Mouse (Mus musculus) liver, embryonic 16.5 days (tissue): Measurements from ENCODE around the gene Dnal4. TPM values are rescaled to one million over a fixed set of nuclear protein-coding genes. Genes with fewer than 3 reads are reported as not detected.
A peak's percentile ranks its signal among the peaks of the same experiment; 100 is the strongest.

ENCODE experiments used
- ATAC-seq: fragments of 200-750 bp; cut with Nextera tagmentation; 2 replicates; pipeline ENCODE4 v1.8.0; 2017; ENCODE audit warnings: low read depth, mild to moderate bottlenecking, moderate number of reproducible peaks, moderate library complexity
- H3K27ac ChIP-seq: fragments of 300-500 bp; sonication (generic); 2 replicates; pipeline ENCODE4 v1.5.1; 2014; ENCODE audit warnings: mild to moderate bottlenecking, low read length
- H3K27me3 ChIP-seq: fragments of 300-500 bp; sonication (generic); 2 replicates; pipeline ENCODE4 v1.6.1; 2014; ENCODE audit warnings: low read depth, low read length, mixed read lengths; ENCODE audit not compliant: control insufficient read depth, insufficient read depth
- H3K36me3 ChIP-seq: fragments of 300-500 bp; sonication (generic); 2 replicates; pipeline ENCODE4 v1.6.1; 2014; ENCODE audit warnings: mild to moderate bottlenecking; ENCODE audit not compliant: control insufficient read depth, insufficient read depth
- H3K4me1 ChIP-seq: fragments of 300-500 bp; sonication (generic); 2 replicates; pipeline ENCODE4 v1.6.1; 2014; ENCODE audit warnings: low read depth, low read length, mixed read lengths; ENCODE audit not compliant: control insufficient read depth
- H3K4me2 ChIP-seq: fragments of 300-500 bp; sonication (generic); 2 replicates; pipeline ENCODE4 v1.6.1; 2014; ENCODE audit warnings: low read depth, low read length, mixed read lengths
- H3K4me3 ChIP-seq: fragments of 300-500 bp; sonication (generic); 2 replicates; pipeline ENCODE4 v1.5.1; 2014; ENCODE audit warnings: low read depth, mild to moderate bottlenecking, low read length
- H3K9ac ChIP-seq: fragments of 300-500 bp; sonication (generic); 2 replicates; pipeline ENCODE4 v1.6.1; 2014; ENCODE audit warnings: low read depth, low read length
- H3K9me3 ChIP-seq: fragments of 300-500 bp; sonication (generic); replicated peaks from 2 replicates; pipeline ENCODE4 v1.6.1; 2016; ENCODE audit warnings: low read length; ENCODE audit not compliant: control insufficient read depth
- WGBS: fragments of 180-500 bp; shearing (Covaris S2); extraction: QIAGEN DNeasy Blood & Tissue Kit; methylation state at CpG from one replicate; pipeline ENCODE4 v1.1.7; 2014; ENCODE audit not compliant: insufficient replicate concordance; 5-methylcytosine and 5-hydroxymethylcytosine counted together
- polyA plus RNA-seq: library from polyadenylated mRNA; unstranded; fragments of >200 nt; fragmentation: Nextera tagmentation; extraction: Ambion mirVana; gene quantifications from 2 replicates; pipeline ENCODE4 v1.2.1, GENCODE M21; 2015

Dnal4 gene
- polyA plus RNA-seq, 1 experiment from 2014 or later: 8.3 TPM

DNA sequence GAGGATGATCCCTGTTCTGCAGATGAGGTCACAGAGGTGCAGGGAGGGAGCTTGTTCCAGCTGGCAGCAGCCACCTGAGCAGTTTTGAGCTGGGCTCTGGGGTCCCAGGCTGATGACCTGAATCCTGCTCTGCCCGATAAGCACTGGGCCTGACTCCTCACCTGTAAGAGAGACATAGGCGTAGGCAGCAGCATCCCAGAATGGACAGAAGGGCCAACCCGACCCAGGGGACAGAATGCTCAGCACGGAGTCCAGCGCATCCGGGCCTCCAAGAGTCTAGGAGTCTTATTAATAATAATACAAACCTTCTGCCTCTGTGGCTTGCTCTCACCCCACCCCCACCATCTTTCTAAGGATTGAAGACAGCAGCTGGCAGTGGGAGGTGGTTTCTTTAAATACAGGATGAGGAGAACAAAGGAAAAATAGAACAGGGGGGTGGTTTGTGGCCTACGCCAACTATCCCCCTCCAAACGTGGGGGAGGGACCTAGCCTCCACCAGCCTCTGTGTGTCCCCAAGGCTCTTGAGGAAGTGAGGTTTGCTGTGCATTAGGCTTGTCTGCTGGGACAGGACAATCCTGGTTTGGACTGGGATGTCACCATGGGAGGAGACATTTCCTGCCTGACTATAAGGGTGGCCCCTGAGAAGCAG lies 21.5 kb downstream of the Dnal4 start:
- Histone ChIP-seq H3K9me3 (no peaks in the 10 kb centered on the region), H3K4me3 (no peak overlapping the region), H3K27me3 (no peaks in the 10 kb centered on the region), H3K4me2 (no peak overlapping the region), H3K9ac (no peak overlapping the region), H3K27ac (no peak overlapping the region), H3K36me3 (no peaks in the 10 kb centered on the region), H3K4me1 (no peaks in the 10 kb centered on the region)
- no peak for ATAC-seq
- 58% methylated on average over 8 of the region's 8 CpGs for WGBS

- Histone ChIP-seq H3K27ac (no peak overlapping the region), H3K4me2 (no peak overlapping the region), H3K9me3 (no peaks in the 10 kb centered on the region), H3K9ac (no peak overlapping the region), H3K27me3 (no peaks in the 10 kb centered on the region), H3K36me3 (no peaks in the 10 kb centered on the region), H3K4me1 (no peaks in the 10 kb centered on the region), H3K4me3 (no peak overlapping the region)
- no peak for ATAC-seq
- 57% methylated on average over 4 of the region's 4 CpGs for WGBS
These were observed 22.5 kb downstream of the Dnal4 start for GRCm38 (mm10) chr15:79755176-79755575.

DNA sequence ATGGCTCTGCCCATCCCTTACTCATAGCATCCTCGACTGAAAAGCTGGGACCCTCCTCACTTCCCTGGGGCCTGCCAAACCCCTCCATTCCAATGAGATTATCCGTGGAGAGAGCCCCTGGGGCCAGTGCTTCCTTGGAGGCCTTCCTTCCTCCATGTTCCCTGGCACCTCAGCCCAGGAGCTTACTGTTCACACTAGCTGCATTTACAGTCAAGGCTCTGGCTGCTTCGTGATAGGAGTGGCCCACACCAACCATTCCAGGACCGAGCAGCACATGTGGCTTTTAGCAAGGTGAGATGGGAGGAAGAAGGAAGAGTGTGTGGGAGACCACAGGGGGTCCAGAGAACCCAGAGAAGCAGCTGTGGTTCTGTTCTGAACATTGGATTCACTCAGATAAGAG lies 23.8 kb downstream of the Dnal4 start:
- H3K4me2 ChIP-seq: no peak overlapping the region
- ATAC-seq: no peak
- no peaks in the 10 kb centered on the region for H3K4me1 ChIP-seq
- H3K9ac ChIP-seq: no peak overlapping the region
- H3K27me3 ChIP-seq: no peaks in the 10 kb centered on the region
- H3K27ac ChIP-seq: no peak overlapping the region
- no peaks in the 10 kb centered on the region for H3K9me3 ChIP-seq
- H3K36me3 ChIP-seq: no peaks in the 10 kb centered on the region
- 45% methylated on average over 4 of the region's 4 CpGs for WGBS
- H3K4me3 ChIP-seq: no peak overlapping the region

DNA sequence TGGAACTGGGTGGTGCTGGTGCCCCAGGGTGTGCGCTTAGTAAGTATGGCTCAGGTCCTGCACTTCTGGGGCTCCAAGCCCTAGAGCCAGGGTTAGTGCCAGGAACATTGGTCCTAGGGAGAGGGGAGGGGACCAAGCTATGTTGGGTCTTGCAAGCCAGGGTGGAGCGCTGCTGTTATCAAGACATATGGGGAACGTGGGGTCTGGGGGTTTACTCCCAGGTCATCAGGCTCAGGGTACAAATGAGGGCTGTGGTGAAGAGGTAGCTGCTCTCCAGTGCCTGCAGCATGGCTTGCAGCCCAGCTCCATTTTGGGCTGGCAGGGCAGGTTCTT lies 24.3 kb downstream of the Dnal4 start:
- no peak overlapping the region for H3K27ac ChIP-seq
- no peaks in the 10 kb centered on the region for H3K36me3 ChIP-seq
- no peaks in the 10 kb centered on the region for H3K27me3 ChIP-seq
- H3K9ac ChIP-seq: no peak overlapping the region
- H3K4me3 ChIP-seq: no peak overlapping the region
- WGBS: 78% methylated on average over 3 of the region's 3 CpGs
- H3K4me2 ChIP-seq: no peak overlapping the region
- ATAC-seq: no peak
- H3K4me1 ChIP-seq: no peaks in the 10 kb centered on the region
- no peaks in the 10 kb centered on the region for H3K9me3 ChIP-seq

DNA sequence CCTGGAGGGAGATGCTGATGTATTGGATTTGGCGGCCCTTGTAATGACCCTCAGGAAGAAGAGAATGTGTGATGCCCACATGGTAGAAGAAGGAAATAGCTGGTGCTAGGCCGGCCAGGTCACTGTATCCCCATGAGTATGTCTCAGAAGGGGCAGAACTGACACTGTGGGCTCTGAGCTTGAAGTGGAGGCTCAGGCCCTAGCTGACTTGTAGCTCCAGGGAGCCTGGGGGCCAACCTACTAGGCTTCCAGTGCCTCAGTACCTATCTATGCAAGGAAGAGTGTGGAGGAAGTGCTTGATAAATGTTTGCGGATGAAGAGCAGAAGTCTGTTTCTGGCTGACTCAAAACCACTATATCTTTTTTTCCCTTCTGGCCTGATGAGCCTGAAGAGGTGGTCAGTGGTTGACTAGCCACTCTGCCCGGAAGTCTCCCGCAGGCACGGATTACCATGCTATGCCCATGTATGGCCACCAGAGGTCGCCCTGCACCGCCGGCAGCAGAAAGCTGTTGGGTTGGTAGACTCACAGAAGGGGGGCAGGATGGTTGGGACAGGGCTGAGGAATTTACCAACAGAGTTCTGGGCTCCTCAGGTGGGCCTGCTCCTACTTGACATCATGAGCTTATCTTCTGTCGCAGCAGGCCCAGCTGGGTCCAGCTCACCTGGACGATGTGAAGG lies 24.8 kb downstream of the Dnal4 start:
- no peak overlapping the region for H3K4me3 ChIP-seq
- ATAC-seq: no peak
- no peak overlapping the region for H3K9ac ChIP-seq
- WGBS: 17% methylated on average over 11 of the region's 11 CpGs
- no peaks in the 10 kb centered on the region for H3K4me1 ChIP-seq
- H3K36me3 ChIP-seq: no peaks in the 10 kb centered on the region
- H3K27ac ChIP-seq: no peak overlapping the region
- H3K9me3 ChIP-seq: no peaks in the 10 kb centered on the region
- H3K4me2 ChIP-seq: no peak overlapping the region
- no peaks in the 10 kb centered on the region for H3K27me3 ChIP-seq

- H3K4me1 ChIP-seq: no peaks in the 10 kb centered on the region
- 60% methylated on average over 17 of the region's 17 CpGs for WGBS
- no peak overlapping the region for H3K27ac ChIP-seq
- no peaks in the 10 kb centered on the region for H3K9me3 ChIP-seq
- H3K4me2 ChIP-seq: no peak overlapping the region
- H3K27me3 ChIP-seq: no peaks in the 10 kb centered on the region
- H3K4me3 ChIP-seq: no peak overlapping the region
- no peak overlapping the region for H3K9ac ChIP-seq
- no peaks in the 10 kb centered on the region for H3K36me3 ChIP-seq
- no peak for ATAC-seq
These were observed 25.9 kb downstream of the Dnal4 start for GRCm38 (mm10) chr15:79751772-79752171.

DNA sequence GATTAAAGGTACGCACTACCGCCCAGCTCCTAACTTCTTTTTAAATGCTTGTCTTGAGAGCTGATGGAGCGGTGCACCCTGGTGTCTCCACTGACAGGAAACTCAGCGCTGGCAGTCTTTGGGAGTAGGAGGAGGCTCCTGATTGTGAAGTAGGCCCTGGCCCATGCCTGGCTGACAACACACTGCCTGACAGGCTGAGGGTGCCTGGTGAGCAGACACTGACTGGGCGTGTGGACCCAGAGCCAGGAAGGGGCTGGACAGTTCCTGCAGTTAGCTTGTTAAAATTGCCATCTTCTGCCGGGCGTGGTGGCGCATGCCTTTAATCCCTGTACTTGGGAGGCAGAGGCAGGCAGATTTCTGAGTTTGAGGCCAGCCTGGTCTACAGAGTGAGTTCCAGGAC lies 27.4 kb downstream of the Dnal4 start:
- no peaks in the 10 kb centered on the region for H3K9me3 ChIP-seq
- no peak overlapping the region for H3K27ac ChIP-seq
- no peak overlapping the region for H3K4me3 ChIP-seq
- no peak overlapping the region for H3K9ac ChIP-seq
- H3K4me2 ChIP-seq: no peak overlapping the region
- no peak for ATAC-seq
- H3K4me1 ChIP-seq: no peaks in the 10 kb centered on the region
- H3K36me3 ChIP-seq: no peaks in the 10 kb centered on the region
- WGBS: 73% methylated on average over 8 of the region's 8 CpGs
- no peaks in the 10 kb centered on the region for H3K27me3 ChIP-seq

- Histone ChIP-seq H3K9ac (no peak overlapping the region), H3K36me3 (no peaks in the 10 kb centered on the region), H3K4me3 (no peak overlapping the region), H3K9me3 (no peaks in the 10 kb centered on the region), H3K27me3 (no peaks in the 10 kb centered on the region), H3K4me1 (no peaks in the 10 kb centered on the region), H3K4me2 (no peak overlapping the region), H3K27ac (no peak overlapping the region)
- WGBS: 53% methylated on average over 7 of the region's 7 CpGs
- ATAC-seq: 0 out of 2 replicates have a peak, but pooled peaks have one; percentile 12
These were observed 28.5 kb downstream of the Dnal4 start for GRCm38 (mm10) chr15:79749162-79749561.

GRCm38 (mm10) chr15:79747998-79748397 lies 29.7 kb downstream of the Dnal4 start:
- Histone ChIP-seq H3K9me3 (no peaks in the 10 kb centered on the region), H3K4me2 (no peak overlapping the region), H3K36me3 (no peaks in the 10 kb centered on the region), H3K4me3 (no peak overlapping the region), H3K27me3 (no peaks in the 10 kb centered on the region), H3K27ac (no peak overlapping the region), H3K4me1 (peaks cover 3% of the 10 kb centered on the region), H3K9ac (no peak overlapping the region)
- no peak for ATAC-seq
- 66% methylated on average over 11 of the region's 11 CpGs for WGBS
